Mouse (Mus musculus) embryonic facial prominence, embryonic 15.5 days (tissue): ENCODE measurements around the gene Stap1. TPM values are rescaled to one million over a fixed set of nuclear protein-coding genes. Genes with fewer than 3 reads are reported as not detected.

Experiments used
- ATAC-seq: fragments of 200-750 bp; cut with Nextera tagmentation; 2 replicates; pipeline ENCODE4 v1.8.0; 2017; ENCODE audit warnings: low read depth, moderate TSS enrichment; ENCODE audit not compliant: insufficient number of reproducible peaks, low FRiP score, low TSS enrichment
- H3K27ac ChIP-seq: fragments of 300-500 bp; sonication (generic); replicated peaks from 2 replicates; pipeline ENCODE4 v1.5.1; 2015; ENCODE audit warnings: mild to moderate bottlenecking, inconsistent platforms
- H3K27me3 ChIP-seq: fragments of 300-500 bp; sonication (generic); 2 replicates; pipeline ENCODE4 v1.6.1; 2015; ENCODE audit warnings: inconsistent platforms
- H3K36me3 ChIP-seq: fragments of 300-500 bp; sonication (generic); 2 replicates; pipeline ENCODE4 v1.6.1; 2015; ENCODE audit warnings: mild to moderate bottlenecking, inconsistent platforms
- H3K4me1 ChIP-seq: fragments of 300-500 bp; sonication (generic); 2 replicates; pipeline ENCODE4 v1.6.1; 2015; ENCODE audit warnings: inconsistent platforms
- H3K4me2 ChIP-seq: fragments of 300-500 bp; sonication (generic); replicated peaks from 2 replicates; pipeline ENCODE4 v1.6.1; 2015; ENCODE audit warnings: mild to moderate bottlenecking, inconsistent platforms
- H3K4me3 ChIP-seq: fragments of 300-500 bp; sonication (generic); replicated peaks from 2 replicates; pipeline ENCODE4 v1.5.1; 2015; ENCODE audit warnings: mild to moderate bottlenecking, inconsistent platforms
- H3K9ac ChIP-seq: fragments of 300-500 bp; sonication (generic); 2 replicates; pipeline ENCODE4 v1.6.1; 2015; ENCODE audit warnings: inconsistent platforms
- H3K9me3 ChIP-seq: fragments of 300-500 bp; sonication (generic); replicated peaks from 2 replicates; pipeline ENCODE4 v1.6.1; 2016; ENCODE audit warnings: inconsistent platforms
- polyA plus RNA-seq: library from polyadenylated mRNA; unstranded; fragments of >200 nt; fragmentation: Nextera tagmentation; extraction: Ambion mirVana; gene quantifications from 2 replicates; pipeline ENCODE4 v1.2.1, GENCODE M21; 2015

Gene Stap1
- polyA plus RNA-seq, 1 experiment from 2014 or later: 0.91 TPM

DNA sequence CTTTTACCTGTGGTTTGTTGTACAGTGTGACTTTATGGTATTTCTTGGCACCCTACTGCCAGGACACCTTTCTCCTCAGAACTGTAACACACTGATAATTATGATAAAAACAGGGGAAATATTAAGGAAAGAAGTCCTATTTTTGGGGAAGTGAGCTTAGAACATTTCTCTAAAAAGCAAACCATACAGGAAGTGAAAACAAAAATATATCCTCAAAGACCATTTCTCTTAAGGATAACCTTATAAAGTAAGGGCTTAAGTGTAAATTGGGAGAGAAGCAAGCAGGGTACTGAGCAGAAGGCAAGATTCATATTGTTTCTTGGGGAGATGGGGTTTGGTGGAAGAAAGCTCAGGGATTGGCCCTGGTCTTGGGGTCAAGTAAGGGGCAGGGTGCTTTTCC lies 58.3 kb downstream of the Stap1 start:
- no peaks in the 10 kb centered on the region for H3K27me3 ChIP-seq
- H3K9me3 ChIP-seq: no peaks in the 10 kb centered on the region
- H3K9ac ChIP-seq: no peak overlapping the region
- H3K4me2 ChIP-seq: no peak overlapping the region
- no peak for ATAC-seq
- no peaks in the 10 kb centered on the region for H3K4me1 ChIP-seq
- peaks cover 21% of the 10 kb centered on the region for H3K36me3 ChIP-seq
- no peak overlapping the region for H3K27ac ChIP-seq
- H3K4me3 ChIP-seq: no peak overlapping the region

Other genes with a start within 250 kb of the Stap1 start
- 26.5 and 29.7 TPM in 2 replicates for gene Cenpc1, start 6.2 kb upstream of the Stap1 start, polyA plus RNA-seq
- gene Uba6, start 101.1 kb downstream of the Stap1 start, polyA plus RNA-seq: 11.2 and 12.7 TPM in 2 replicates
- not detected in 2 replicates for gene Gnrhr, start 126.2 kb downstream of the Stap1 start, polyA plus RNA-seq
- 0.11 TPM in 1 of 2 replicates, not detected in the other for gene Tmprss11c, start 217.6 kb downstream of the Stap1 start, polyA plus RNA-seq